Mouse (Mus musculus) liver, embryonic 13.5 days (tissue): ENCODE results near the gene Aqr. TPM values are rescaled to one million over a fixed set of nuclear protein-coding genes. Genes with fewer than 3 reads are reported as not detected.

Source experiments
- ATAC-seq: fragments of 200-750 bp; cut with Nextera tagmentation; 2 replicates; pipeline ENCODE4 v1.8.0; 2017; ENCODE audit warnings: low read depth, mild to moderate bottlenecking, moderate number of reproducible peaks, moderate library complexity
- DNase-seq: peaks from one replicate; pipeline ENCODE4 v3.0.0; 2022
- H3K27ac ChIP-seq: fragments of 300-500 bp; sonication (generic); 2 replicates; pipeline ENCODE4 v1.5.1; 2015; ENCODE audit warnings: moderate library complexity, mild to moderate bottlenecking, inconsistent platforms
- H3K27me3 ChIP-seq: fragments of 300-500 bp; sonication (generic); 2 replicates; pipeline ENCODE4 v1.6.1; 2015; ENCODE audit warnings: mild to moderate bottlenecking, inconsistent platforms
- H3K36me3 ChIP-seq: fragments of 300-500 bp; sonication (generic); 2 replicates; pipeline ENCODE4 v1.6.1; 2015; ENCODE audit warnings: mild to moderate bottlenecking, inconsistent platforms
- H3K4me1 ChIP-seq: fragments of 300-500 bp; sonication (generic); replicated peaks from 2 replicates; pipeline ENCODE4 v1.6.1; 2015; ENCODE audit warnings: inconsistent platforms
- H3K4me2 ChIP-seq: fragments of 300-500 bp; sonication (generic); 2 replicates; pipeline ENCODE4 v1.6.1; 2015; ENCODE audit warnings: inconsistent platforms, mild to moderate bottlenecking, moderate library complexity
- H3K4me3 ChIP-seq: fragments of 300-500 bp; sonication (generic); replicated peaks from 2 replicates; pipeline ENCODE4 v1.5.1; 2015; ENCODE audit warnings: mild to moderate bottlenecking, inconsistent platforms
- H3K9ac ChIP-seq: fragments of 300-500 bp; sonication (generic); 2 replicates; pipeline ENCODE4 v1.6.1; 2015; ENCODE audit warnings: mild to moderate bottlenecking, inconsistent platforms
- H3K9me3 ChIP-seq: fragments of 300-500 bp; sonication (generic); replicated peaks from 2 replicates; pipeline ENCODE4 v1.6.1; 2016; ENCODE audit warnings: inconsistent platforms
- WGBS: fragments of 180-500 bp; shearing (Covaris S2); methylation state at CpG from one replicate; pipeline ENCODE4 v1.1.7; 2015; ENCODE audit not compliant: insufficient replicate concordance; 5-methylcytosine and 5-hydroxymethylcytosine counted together
- polyA plus RNA-seq: library from polyadenylated mRNA; unstranded; fragments of >200 nt; fragmentation: Nextera tagmentation; extraction: Ambion mirVana; gene quantifications from 2 replicates; pipeline ENCODE4 v1.2.1, GENCODE M21; 2015

The Aqr gene
- polyA plus RNA-seq, 1 experiment from 2014 or later = 24.9 TPM

DNA sequence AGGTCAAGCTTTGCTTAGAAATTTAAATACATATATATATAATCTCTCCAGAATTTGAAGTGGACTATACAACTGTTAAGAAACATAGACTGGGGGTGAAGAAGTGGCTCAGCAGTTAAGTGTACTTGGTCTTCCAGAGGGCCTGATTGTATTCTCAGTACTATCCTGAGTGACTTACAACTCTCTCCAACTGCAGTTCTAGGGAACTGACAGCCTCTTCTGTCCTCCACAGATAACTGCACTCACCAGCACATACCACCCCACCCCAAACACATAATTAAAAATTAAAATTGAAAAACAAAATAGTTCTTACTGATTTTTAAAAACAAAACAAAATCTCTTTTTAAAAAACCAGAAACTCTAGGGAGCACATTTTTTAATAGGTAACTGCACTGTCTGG lies 13.6 kb downstream of the Aqr start:
- H3K9me3 ChIP-seq = no peaks in the 10 kb centered on the region
- peaks cover 19% of the 10 kb centered on the region for H3K36me3 ChIP-seq
- ATAC-seq (peak; percentile 75), DNase-seq (no peak)
- H3K27me3 ChIP-seq = no peaks in the 10 kb centered on the region
- H3K9ac ChIP-seq = peak overlapping the region; percentile 87
- peak overlapping the region; percentile 82 for H3K4me2 ChIP-seq
- H3K4me3 ChIP-seq = peak overlapping the region; percentile 83
- H3K4me1 ChIP-seq = peaks cover 19% of the 10 kb centered on the region
- H3K27ac ChIP-seq = no peak overlapping the region; the same call in 1 of the 2 replicates

DNA sequence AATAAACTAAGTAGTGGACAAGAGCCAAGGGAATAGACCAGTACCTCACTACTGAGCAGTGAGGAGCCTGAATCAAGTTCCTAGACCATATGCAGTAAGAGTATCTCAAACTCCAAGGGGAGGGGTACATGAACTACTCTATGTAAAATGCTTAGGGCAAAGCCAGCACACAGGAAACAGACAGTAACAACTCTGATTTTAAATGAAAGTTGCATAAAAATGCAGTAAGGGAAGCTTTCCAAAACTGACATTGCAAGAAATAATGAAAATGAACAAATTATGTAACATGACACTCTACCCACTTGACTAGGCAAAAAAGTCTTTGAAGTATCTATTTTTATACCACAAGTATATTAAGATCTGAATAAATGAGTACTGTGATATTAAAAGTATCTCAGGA lies 19.0 kb downstream of the Aqr start:
- H3K4me2 ChIP-seq = no peak overlapping the region
- H3K4me1 ChIP-seq = peaks cover 3% of the 10 kb centered on the region
- no peak overlapping the region for H3K27ac ChIP-seq
- H3K9me3 ChIP-seq = no peaks in the 10 kb centered on the region
- no peaks in the 10 kb centered on the region for H3K27me3 ChIP-seq
- H3K4me3 ChIP-seq = no peak overlapping the region
- no peak for ATAC-seq
- no peak overlapping the region for H3K9ac ChIP-seq
- peaks cover 55% of the 10 kb centered on the region for H3K36me3 ChIP-seq
- no peak for DNase-seq

DNA sequence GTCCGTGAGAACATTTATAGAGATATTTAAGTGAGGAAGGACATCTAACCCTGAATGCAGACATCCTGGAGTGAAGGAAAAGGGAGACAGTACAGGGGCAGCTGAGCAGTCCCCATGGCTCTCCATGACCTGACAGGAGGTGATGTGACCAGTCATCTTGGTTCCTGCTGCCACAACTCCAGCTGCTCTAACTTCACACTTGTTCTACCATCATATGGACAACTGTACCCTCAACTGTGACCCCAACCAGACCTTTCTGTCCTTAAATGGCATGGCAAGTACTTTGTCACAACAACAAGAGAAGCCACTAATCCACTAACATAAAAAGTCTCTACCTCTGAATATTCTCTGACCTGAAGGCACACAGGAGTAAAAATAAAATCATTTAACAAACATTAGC lies 24.8 kb downstream of the Aqr start:
- no peak overlapping the region for H3K27ac ChIP-seq
- 86% methylated on average over 1 of the region's 1 CpGs for whole genome bisulfite sequencing
- DNase-seq (no peak), ATAC-seq (no peak)
- no peaks in the 10 kb centered on the region for H3K9me3 ChIP-seq
- no peak overlapping the region for H3K4me2 ChIP-seq
- H3K4me3 ChIP-seq = no peak overlapping the region
- peaks cover 62% of the 10 kb centered on the region for H3K36me3 ChIP-seq
- no peaks in the 10 kb centered on the region for H3K27me3 ChIP-seq
- no peak overlapping the region for H3K9ac ChIP-seq
- peaks cover 5% of the 10 kb centered on the region for H3K4me1 ChIP-seq

DNA sequence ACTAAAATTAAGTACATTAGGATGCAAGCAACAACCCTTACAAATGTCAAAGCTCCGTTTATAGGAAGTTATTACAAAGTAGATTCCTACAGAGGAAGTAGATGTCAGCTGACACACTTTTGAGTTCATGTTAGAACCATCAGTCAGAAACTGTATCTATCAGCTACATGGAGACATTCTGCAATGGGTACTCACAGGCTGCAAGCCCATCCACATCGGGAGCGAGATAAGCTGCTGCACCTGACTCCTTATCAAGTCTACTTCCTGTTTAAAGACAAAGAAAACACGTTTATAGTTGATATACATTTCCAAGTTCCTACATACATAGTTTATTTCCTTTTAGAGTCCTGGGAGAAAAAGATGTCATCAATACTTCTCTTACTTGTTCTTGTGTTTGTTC lies 29.5 kb downstream of the Aqr start:
- H3K9me3 ChIP-seq = no peaks in the 10 kb centered on the region
- H3K36me3 ChIP-seq = peaks cover 75% of the 10 kb centered on the region
- H3K9ac ChIP-seq = no peak overlapping the region
- no peaks in the 10 kb centered on the region for H3K27me3 ChIP-seq
- ATAC-seq (peak; percentile 65), DNase-seq (peak; percentile 20)
- peak overlapping the region; percentile 25 for H3K27ac ChIP-seq
- WGBS = 35% methylated on average over 4 of the region's 4 CpGs
- H3K4me3 ChIP-seq = no peak overlapping the region
- peaks cover 14% of the 10 kb centered on the region for H3K4me1 ChIP-seq
- H3K4me2 ChIP-seq = no peak overlapping the region

- peak; percentile 37 for DNase-seq
- peak overlapping the region; percentile 27; the same call in 1 of the 2 replicates for H3K4me2 ChIP-seq
- H3K27me3 ChIP-seq = no peaks in the 10 kb centered on the region
- no peaks in the 10 kb centered on the region for H3K9me3 ChIP-seq
- peak; percentile 94 for ATAC-seq
- H3K36me3 ChIP-seq = peaks cover 70% of the 10 kb centered on the region
- no peak overlapping the region for H3K9ac ChIP-seq
- WGBS = 26% methylated on average over 1 of the region's 1 CpGs
- H3K4me1 ChIP-seq = peaks cover 14% of the 10 kb centered on the region
- H3K4me3 ChIP-seq = no peak overlapping the region
- H3K27ac ChIP-seq = peak overlapping the region; percentile 25; the same call in 1 of the 2 replicates
Observed at GRCm38 (mm10) chr2:114156639-114157038, 30.2 kb downstream of the Aqr start.

- no peak overlapping the region for H3K4me2 ChIP-seq
- ATAC-seq (no peak), DNase-seq (no peak)
- no peak overlapping the region for H3K27ac ChIP-seq
- no peaks in the 10 kb centered on the region for H3K9me3 ChIP-seq
- H3K36me3 ChIP-seq = peaks cover 73% of the 10 kb centered on the region
- H3K27me3 ChIP-seq = no peaks in the 10 kb centered on the region
- 87% methylated on average over 6 of the region's 6 CpGs for WGBS
- no peak overlapping the region for H3K9ac ChIP-seq
- peaks cover 14% of the 10 kb centered on the region for H3K4me1 ChIP-seq
- H3K4me3 ChIP-seq = no peak overlapping the region
Observed at GRCm38 (mm10) chr2:114153247-114153646, 33.6 kb downstream of the Aqr start.

DNA sequence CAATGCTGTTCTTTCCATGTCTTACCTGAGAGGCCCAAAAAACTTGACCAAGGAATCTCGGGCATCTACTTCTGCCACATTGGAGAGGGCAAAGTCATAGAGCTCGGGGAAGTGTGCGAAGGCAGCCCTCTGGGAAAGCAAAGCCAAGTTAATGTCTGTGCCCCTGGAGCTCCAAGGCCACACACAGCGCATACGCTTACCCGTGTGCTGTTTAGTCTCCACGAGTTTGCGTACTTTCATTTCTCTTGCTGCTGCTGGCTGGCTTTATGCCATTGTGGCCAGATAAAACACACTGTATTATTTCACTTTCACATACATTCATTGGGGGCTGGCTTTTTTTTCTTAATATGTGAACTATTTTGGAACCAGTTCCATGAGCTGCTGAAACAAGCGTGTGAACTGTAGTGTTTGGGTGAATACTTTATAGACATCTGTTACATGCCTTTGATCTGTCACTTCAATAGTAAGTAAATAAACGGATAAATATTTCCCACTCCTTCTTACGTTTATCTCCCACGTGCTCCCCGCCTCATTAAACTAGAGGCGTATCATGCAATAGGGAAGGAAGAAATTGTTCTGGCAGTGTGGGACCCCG lies 39.9 kb downstream of the Aqr start:
- no peak overlapping the region for H3K27ac ChIP-seq
- H3K4me3 ChIP-seq = no peak overlapping the region
- no peaks in the 10 kb centered on the region; the same call in 1 of the 2 replicates for H3K9me3 ChIP-seq
- no peak for DNase-seq
- no peak overlapping the region for H3K4me2 ChIP-seq
- H3K27me3 ChIP-seq = no peaks in the 10 kb centered on the region
- no peaks in the 10 kb centered on the region for H3K4me1 ChIP-seq
- peaks cover 81% of the 10 kb centered on the region for H3K36me3 ChIP-seq
- H3K9ac ChIP-seq = no peak overlapping the region
- WGBS = 87% methylated on average over 15 of the region's 15 CpGs
- no peak for ATAC-seq

GRCm38 (mm10) chr2:114145315-114145801 lies 41.5 kb downstream of the Aqr start:
- Histone ChIP-seq H3K36me3 (peaks cover 87% of the 10 kb centered on the region), H3K4me2 (no peak overlapping the region), H3K27me3 (no peaks in the 10 kb centered on the region), H3K9me3 (no peaks in the 10 kb centered on the region; the same call in 1 of the 2 replicates), H3K4me3 (no peak overlapping the region), H3K4me1 (no peaks in the 10 kb centered on the region), H3K9ac (no peak overlapping the region), H3K27ac (no peak overlapping the region)
- WGBS = 75% methylated on average over 6 of the region's 6 CpGs
- no peak for ATAC-seq
- no peak for DNase-seq

GRCm38 (mm10) chr2:114144915-114145314 lies 41.9 kb downstream of the Aqr start:
- ATAC-seq (no peak), DNase-seq (no peak)
- no peak overlapping the region for H3K4me2 ChIP-seq
- no peak overlapping the region for H3K27ac ChIP-seq
- no peaks in the 10 kb centered on the region for H3K27me3 ChIP-seq
- no peaks in the 10 kb centered on the region for H3K4me1 ChIP-seq
- H3K9ac ChIP-seq = no peak overlapping the region
- H3K36me3 ChIP-seq = peaks cover 88% of the 10 kb centered on the region
- WGBS = 83% methylated on average over 5 of the region's 5 CpGs
- H3K9me3 ChIP-seq = no peaks in the 10 kb centered on the region; the same call in 1 of the 2 replicates
- H3K4me3 ChIP-seq = no peak overlapping the region

- Histone ChIP-seq H3K4me1 (no peaks in the 10 kb centered on the region), H3K9ac (no peak overlapping the region), H3K27ac (no peak overlapping the region), H3K36me3 (peaks cover 88% of the 10 kb centered on the region), H3K4me3 (no peak overlapping the region), H3K4me2 (no peak overlapping the region), H3K9me3 (no peaks in the 10 kb centered on the region; the same call in 1 of the 2 replicates), H3K27me3 (no peaks in the 10 kb centered on the region)
- ATAC-seq = no peak
- DNase-seq = no peak
- 90% methylated on average over 6 of the region's 6 CpGs for WGBS
Observed at GRCm38 (mm10) chr2:114143842-114144241, 43.0 kb downstream of the Aqr start.

DNA sequence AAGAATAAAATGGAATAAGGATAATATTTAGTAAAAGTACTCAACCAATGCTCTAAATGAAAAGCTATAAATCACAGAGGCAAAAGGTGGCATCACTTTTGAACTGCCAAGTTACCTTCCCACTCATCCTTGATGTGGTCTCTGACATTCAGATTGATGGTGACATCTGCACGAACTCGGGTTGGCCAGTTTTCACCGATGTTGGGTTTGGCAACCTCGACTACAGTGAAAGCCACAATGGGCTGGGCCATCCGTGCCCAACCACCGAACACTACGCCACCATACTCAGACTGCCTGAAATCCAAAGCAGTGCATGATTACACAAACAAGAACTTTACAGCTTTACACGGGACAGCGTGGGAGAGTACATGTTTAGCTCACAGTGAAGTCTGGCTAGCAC lies 50.1 kb downstream of the Aqr start:
- DNase-seq = no peak
- no peaks in the 10 kb centered on the region for H3K27me3 ChIP-seq
- WGBS = 93% methylated on average over 9 of the region's 9 CpGs
- peaks cover 80% of the 10 kb centered on the region for H3K36me3 ChIP-seq
- no peak overlapping the region for H3K9ac ChIP-seq
- H3K4me1 ChIP-seq = no peaks in the 10 kb centered on the region
- no peaks in the 10 kb centered on the region for H3K9me3 ChIP-seq
- H3K27ac ChIP-seq = no peak overlapping the region
- H3K4me3 ChIP-seq = no peak overlapping the region
- H3K4me2 ChIP-seq = no peak overlapping the region
- no peak for ATAC-seq

GRCm38 (mm10) chr2:114135777-114136176 lies 51.0 kb downstream of the Aqr start:
- H3K4me2 ChIP-seq = no peak overlapping the region
- H3K27me3 ChIP-seq = no peaks in the 10 kb centered on the region
- no peak overlapping the region for H3K4me3 ChIP-seq
- no peaks in the 10 kb centered on the region for H3K4me1 ChIP-seq
- H3K27ac ChIP-seq = no peak overlapping the region
- WGBS = 87% methylated on average over 2 of the region's 2 CpGs
- H3K36me3 ChIP-seq = peaks cover 76% of the 10 kb centered on the region
- H3K9ac ChIP-seq = no peak overlapping the region
- DNase-seq (no peak), ATAC-seq (no peak)
- H3K9me3 ChIP-seq = no peaks in the 10 kb centered on the region
